Mouse (Mus musculus) heart, embryonic 11.5 days (tissue): ENCODE measurements at regions not wholly inside any gene's neighbourhood (a gene's known extent, or its start where the extent isn't known, plus 50 kb on each side); places are given as distances from the start of the nearest gene placed in this dataset.
A peak's percentile ranks its signal among the peaks of the same experiment; 100 is the strongest.

ENCODE experiments used
- ATAC-seq: fragments of 200-750 bp; cut with Nextera tagmentation; replicated peaks from 2 replicates; pipeline ENCODE4 v1.8.0; 2017; ENCODE audit warnings: moderate library complexity; ENCODE audit not compliant: insufficient number of reproducible peaks, low FRiP score, low TSS enrichment
- H3K27ac ChIP-seq: fragments of 300-500 bp; sonication (generic); 2 replicates; pipeline ENCODE4 v1.5.1; 2014; ENCODE audit warnings: mild to moderate bottlenecking, low read depth, low read length
- H3K27me3 ChIP-seq: fragments of 300-500 bp; sonication (generic); 2 replicates; pipeline ENCODE4 v1.6.1; 2014; ENCODE audit warnings: mild to moderate bottlenecking, low read length, mixed read lengths; ENCODE audit not compliant: control insufficient read depth, insufficient read depth
- H3K36me3 ChIP-seq: fragments of 300-500 bp; sonication (generic); 2 replicates; pipeline ENCODE4 v1.6.1; 2014; ENCODE audit warnings: mild to moderate bottlenecking, low read length, moderate library complexity, mixed read lengths; ENCODE audit not compliant: control insufficient read depth, insufficient read depth
- H3K4me1 ChIP-seq: fragments of 300-500 bp; sonication (generic); 2 replicates; pipeline ENCODE4 v1.6.1; 2014; ENCODE audit warnings: low read length; ENCODE audit not compliant: control insufficient read depth, insufficient read depth
- H3K4me2 ChIP-seq: fragments of 300-500 bp; sonication (generic); 2 replicates; pipeline ENCODE4 v1.6.1; 2014; ENCODE audit warnings: mild to moderate bottlenecking, moderate library complexity
- H3K4me3 ChIP-seq: fragments of 300-500 bp; sonication (generic); 2 replicates; pipeline ENCODE4 v1.5.1; 2014; ENCODE audit warnings: low read depth, low read length
- H3K9ac ChIP-seq: fragments of 300-500 bp; sonication (generic); 2 replicates; pipeline ENCODE4 v1.6.1; 2014; ENCODE audit warnings: mild to moderate bottlenecking, low read depth, low read length, moderate library complexity
- H3K9me3 ChIP-seq: fragments of 300-500 bp; sonication (generic); replicated peaks from 2 replicates; pipeline ENCODE4 v1.6.1; 2016; ENCODE audit warnings: low read length; ENCODE audit not compliant: control insufficient read depth
- WGBS: fragments of 180-500 bp; shearing (Covaris S2); extraction: QIAGEN DNeasy Blood & Tissue Kit; methylation state at CpG from one replicate; pipeline ENCODE4 v1.1.7; 2014; ENCODE audit not compliant: insufficient replicate concordance; 5-methylcytosine and 5-hydroxymethylcytosine counted together

DNA sequence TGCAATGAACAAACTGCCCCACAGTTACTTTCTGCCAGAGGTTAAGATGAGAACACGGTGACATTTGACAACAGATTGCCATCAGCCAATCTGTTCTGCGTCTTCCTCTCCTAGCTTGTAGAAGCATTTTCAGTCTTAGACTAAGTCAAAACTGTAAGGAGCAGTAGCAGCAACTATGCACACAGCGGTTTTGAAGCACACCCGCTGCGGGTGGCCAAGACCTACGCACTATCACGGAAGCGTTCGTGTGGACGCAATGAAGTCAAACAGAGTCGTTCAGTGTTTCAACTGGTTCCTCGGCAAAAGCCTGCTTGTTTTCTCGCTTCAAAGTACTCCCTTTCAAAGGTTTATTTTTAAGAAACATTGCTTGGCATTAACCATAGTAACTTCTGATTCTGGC lies 212.9 kb upstream of the Akirin2 start:
- ATAC-seq: no peak
- Histone ChIP-seq H3K9ac (no peak overlapping the region), H3K4me3 (no peak overlapping the region), H3K4me2 (peak overlapping the region; percentile 49), H3K27me3 (no peaks in the 10 kb centered on the region), H3K27ac (no peak overlapping the region), H3K36me3 (no peaks in the 10 kb centered on the region), H3K9me3 (no peaks in the 10 kb centered on the region), H3K4me1 (peaks cover 7% of the 10 kb centered on the region)
- 62% methylated on average over 13 of the region's 13 CpGs for WGBS

DNA sequence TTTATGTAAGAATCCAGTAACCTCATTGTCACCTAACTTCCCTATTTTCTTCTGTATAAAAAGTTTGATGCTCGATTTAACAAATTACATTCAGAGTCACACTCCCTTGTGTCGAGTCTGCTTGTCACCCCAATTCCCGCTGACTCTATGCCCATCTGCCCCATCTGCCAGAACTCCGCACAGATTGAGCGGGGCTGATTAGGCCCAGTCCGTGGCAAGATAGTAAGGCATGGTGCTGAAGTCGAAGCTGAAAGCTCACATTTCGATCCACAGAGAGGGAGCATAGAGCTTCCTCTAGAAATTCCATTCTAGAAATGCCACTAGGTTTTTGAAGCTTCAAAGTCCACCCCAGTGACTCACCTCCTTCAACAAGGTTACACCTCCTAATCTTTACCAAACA lies 210.7 kb upstream of the Akirin2 start:
- ATAC-seq: no peak
- Histone ChIP-seq H3K4me2 (no peak overlapping the region), H3K9me3 (no peaks in the 10 kb centered on the region), H3K27me3 (no peaks in the 10 kb centered on the region), H3K4me1 (peaks cover 7% of the 10 kb centered on the region), H3K27ac (no peak overlapping the region), H3K4me3 (no peak overlapping the region), H3K36me3 (no peaks in the 10 kb centered on the region), H3K9ac (no peak overlapping the region)
- WGBS: 89% methylated on average over 8 of the region's 8 CpGs

DNA sequence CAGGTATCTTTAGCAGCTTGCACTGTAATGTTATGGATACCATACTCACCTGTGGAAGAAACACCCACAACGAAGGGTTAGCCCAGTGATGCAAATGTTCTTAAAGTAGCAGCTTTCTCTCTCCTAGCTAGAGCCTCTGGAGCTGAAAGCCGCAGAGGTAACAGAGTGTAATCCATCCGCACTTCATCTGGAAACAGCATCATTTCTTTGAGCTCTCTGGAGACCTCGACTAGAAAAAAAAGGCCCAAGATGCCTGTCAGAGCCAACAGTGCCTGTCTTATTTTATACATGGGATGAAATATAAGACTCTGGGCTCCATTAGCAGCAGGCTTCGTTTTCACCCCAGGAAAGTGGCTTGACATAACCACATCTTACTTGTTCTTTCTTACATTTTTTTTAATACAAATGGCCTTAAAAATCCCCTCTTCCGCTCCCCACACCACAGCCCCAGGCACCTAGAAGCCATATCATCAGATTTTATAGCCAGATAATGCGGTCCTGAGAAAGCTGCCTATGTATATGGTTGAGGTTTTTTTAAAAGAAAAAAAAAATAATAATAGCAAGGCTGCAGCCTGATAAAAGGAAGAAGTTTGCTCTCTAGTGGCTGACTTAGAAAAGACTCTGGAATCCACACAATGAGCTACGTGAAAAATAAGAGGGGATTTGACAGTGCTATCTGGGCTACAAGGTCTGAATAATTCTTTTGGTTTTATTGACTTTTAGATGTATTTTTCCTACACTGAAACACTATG lies 179.3 kb upstream of the Akirin2 start:
- no peaks in the 10 kb centered on the region for H3K36me3 ChIP-seq
- 67% methylated on average over 8 of the region's 8 CpGs for WGBS
- H3K4me3 ChIP-seq: no peak overlapping the region
- no peak overlapping the region for H3K9ac ChIP-seq
- no peak for ATAC-seq
- no peaks in the 10 kb centered on the region for H3K9me3 ChIP-seq
- H3K27ac ChIP-seq: no peak overlapping the region
- H3K4me1 ChIP-seq: no peaks in the 10 kb centered on the region
- no peak overlapping the region for H3K4me2 ChIP-seq
- no peaks in the 10 kb centered on the region for H3K27me3 ChIP-seq

DNA sequence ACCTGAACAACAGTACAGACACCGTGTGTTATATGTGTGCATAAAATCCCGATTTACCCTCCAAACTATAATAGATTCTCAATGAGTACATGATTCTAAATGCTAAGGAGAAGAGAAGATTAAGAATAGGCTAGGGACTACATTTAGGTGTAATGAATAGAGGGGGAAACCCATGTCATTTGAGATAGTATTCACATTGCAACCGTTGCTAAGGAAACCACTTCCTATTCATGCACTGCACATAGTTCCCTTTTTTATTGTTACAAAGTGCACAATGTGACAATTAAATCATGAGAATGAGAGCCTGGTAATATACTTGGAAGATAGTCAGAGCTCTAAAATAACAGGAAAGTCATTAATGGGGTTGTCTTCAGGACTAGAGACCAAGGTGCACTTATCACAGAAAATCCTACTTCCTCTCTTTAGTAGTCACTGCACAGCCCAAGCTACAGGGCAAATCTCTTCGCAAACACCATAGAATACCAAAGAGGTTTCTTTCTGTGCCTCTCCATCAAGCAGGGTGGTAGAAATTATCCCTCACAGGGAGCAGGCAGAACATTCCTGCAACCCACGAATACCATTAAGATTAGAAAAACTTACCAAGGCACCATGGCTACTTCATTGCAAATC lies 164.3 kb upstream of the Akirin2 start:
- Histone ChIP-seq H3K4me3 (no peak overlapping the region), H3K27ac (no peak overlapping the region), H3K4me2 (no peak overlapping the region), H3K9me3 (no peaks in the 10 kb centered on the region), H3K4me1 (no peaks in the 10 kb centered on the region), H3K9ac (no peak overlapping the region), H3K27me3 (no peaks in the 10 kb centered on the region), H3K36me3 (no peaks in the 10 kb centered on the region)
- ATAC-seq: no peak
- 72% methylated on average over 5 of the region's 5 CpGs for WGBS

DNA sequence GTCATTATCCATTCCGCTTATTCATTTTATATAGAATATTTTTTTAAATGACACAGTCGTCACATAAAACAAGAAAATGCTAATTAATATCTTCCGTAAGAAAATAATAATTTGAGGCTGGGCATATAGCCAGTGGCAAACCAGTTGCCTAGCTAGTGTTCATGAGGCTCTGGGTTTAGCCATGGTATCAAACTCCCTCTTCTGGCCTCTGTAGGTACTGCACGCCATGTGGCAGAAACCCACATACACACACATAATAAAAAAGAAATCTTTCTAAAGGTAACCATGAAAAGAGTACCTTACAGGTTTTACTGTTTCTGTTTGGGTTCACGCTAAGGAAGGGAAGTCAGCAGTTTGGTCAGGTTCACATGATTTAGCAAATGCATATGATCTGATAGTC lies 159.2 kb upstream of the Akirin2 start:
- Histone ChIP-seq H3K27ac (no peak overlapping the region), H3K9ac (no peak overlapping the region), H3K27me3 (no peaks in the 10 kb centered on the region), H3K36me3 (no peaks in the 10 kb centered on the region), H3K4me3 (no peak overlapping the region), H3K4me1 (no peaks in the 10 kb centered on the region), H3K9me3 (no peaks in the 10 kb centered on the region), H3K4me2 (no peak overlapping the region)
- no peak for ATAC-seq
- 86% methylated on average over 5 of the region's 5 CpGs for WGBS

DNA sequence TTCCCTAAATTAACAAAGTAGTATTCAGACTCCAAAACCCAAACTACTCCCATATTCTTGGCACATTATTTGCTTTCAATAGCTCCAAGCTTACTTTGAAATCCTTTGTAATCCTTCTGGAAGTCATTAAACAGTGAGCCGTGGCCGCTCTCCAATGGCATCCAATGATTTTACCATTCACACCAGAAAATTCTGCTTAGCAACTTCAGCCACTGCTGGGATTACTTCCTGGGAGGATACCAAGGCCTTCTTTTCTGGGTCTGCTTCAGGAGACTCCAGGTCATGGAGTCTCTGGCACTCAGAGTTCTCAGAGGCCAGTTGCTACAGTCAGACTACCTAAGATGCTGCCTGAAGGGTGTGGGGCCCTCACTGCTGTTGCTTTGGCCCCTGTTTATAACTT lies 147.7 kb upstream of the Akirin2 start:
- 93% methylated on average over 2 of the region's 2 CpGs for WGBS
- Histone ChIP-seq H3K36me3 (no peaks in the 10 kb centered on the region), H3K4me3 (no peak overlapping the region), H3K4me2 (no peak overlapping the region), H3K4me1 (no peaks in the 10 kb centered on the region), H3K9ac (no peak overlapping the region), H3K9me3 (no peaks in the 10 kb centered on the region), H3K27me3 (no peaks in the 10 kb centered on the region), H3K27ac (no peak overlapping the region)
- ATAC-seq: no peak

DNA sequence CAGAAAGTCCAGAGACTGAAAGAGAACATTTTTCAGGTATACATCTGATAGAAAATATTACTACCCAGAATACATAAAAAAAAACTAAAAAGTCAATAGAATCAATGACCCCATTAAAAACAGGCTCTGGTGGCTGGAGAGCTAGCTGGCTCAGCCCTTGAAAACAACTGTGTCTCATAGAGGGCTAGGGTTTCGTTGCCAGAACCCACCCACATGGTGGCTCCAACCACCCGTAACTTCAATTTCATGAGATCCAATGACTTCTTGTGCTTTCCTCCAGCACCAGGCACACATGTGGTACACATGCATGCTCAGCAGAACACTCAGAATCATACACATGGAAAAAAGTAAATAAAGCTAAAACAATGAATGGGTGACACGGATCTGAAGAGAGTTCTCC lies 143.6 kb upstream of the Akirin2 start:
- WGBS: 79% methylated on average over 3 of the region's 3 CpGs
- no peaks in the 10 kb centered on the region for H3K36me3 ChIP-seq
- no peak for ATAC-seq
- H3K9ac ChIP-seq: no peak overlapping the region
- H3K9me3 ChIP-seq: no peaks in the 10 kb centered on the region
- no peaks in the 10 kb centered on the region for H3K27me3 ChIP-seq
- no peak overlapping the region for H3K4me2 ChIP-seq
- no peak overlapping the region for H3K4me3 ChIP-seq
- no peaks in the 10 kb centered on the region for H3K4me1 ChIP-seq
- H3K27ac ChIP-seq: no peak overlapping the region

DNA sequence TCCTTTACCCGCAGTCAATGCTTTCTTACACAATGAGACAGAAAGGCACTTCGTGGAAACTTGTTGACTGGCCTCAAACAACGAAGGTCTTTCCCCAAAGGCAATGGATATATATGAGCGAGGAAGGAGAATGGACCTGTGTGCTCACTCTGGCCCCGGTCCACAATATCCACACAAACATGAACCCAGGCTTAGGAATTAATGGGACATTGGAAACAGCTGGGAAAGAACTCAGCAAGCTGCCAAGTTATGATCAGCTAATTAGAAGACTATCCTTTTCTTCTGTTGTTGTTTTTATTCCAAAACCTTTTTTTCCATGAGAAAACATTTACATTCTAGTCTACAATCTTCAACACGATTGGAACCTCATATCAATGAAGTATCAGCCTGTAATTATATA lies 129.8 kb upstream of the Akirin2 start:
- H3K9ac ChIP-seq: no peak overlapping the region
- no peak overlapping the region for H3K4me2 ChIP-seq
- H3K36me3 ChIP-seq: no peaks in the 10 kb centered on the region
- no peaks in the 10 kb centered on the region for H3K9me3 ChIP-seq
- 81% methylated on average over 6 of the region's 6 CpGs for WGBS
- H3K27me3 ChIP-seq: no peaks in the 10 kb centered on the region
- no peak for ATAC-seq
- no peak overlapping the region for H3K27ac ChIP-seq
- peaks cover 7% of the 10 kb centered on the region; the same call in 1 of the 2 replicates for H3K4me1 ChIP-seq
- no peak overlapping the region for H3K4me3 ChIP-seq

DNA sequence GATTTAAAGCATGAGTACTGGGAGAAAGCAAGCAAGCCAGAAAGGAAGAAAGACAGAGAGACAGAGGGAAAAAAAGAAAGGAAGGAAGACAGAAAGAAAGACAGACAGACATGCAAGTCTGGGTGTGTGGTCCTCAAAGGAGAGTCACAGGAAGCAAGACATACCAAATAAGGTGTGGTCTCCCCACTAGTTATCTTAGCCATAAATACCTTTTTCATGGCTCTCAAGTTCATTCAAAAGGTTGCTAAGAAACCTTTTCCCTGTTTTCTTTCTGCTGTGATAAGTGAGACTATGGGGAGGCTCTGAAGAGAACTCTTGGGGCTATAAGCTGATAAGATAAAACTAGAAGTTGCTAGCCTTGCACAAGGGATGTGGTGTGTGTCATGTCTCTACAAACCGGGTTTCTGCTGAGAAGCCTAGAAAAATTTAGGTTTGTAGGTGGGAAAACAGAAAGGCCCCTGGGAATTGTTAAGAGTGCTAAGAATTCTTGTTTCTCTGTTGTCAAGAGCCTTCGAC lies 126.5 kb upstream of the Akirin2 start:
- no peak overlapping the region for H3K9ac ChIP-seq
- H3K27me3 ChIP-seq: no peaks in the 10 kb centered on the region
- no peak overlapping the region for H3K4me2 ChIP-seq
- peaks cover 7% of the 10 kb centered on the region; the same call in 1 of the 2 replicates for H3K4me1 ChIP-seq
- no peak overlapping the region for H3K4me3 ChIP-seq
- ATAC-seq: no peak
- no peaks in the 10 kb centered on the region for H3K36me3 ChIP-seq
- 24% methylated on average over 2 of the region's 2 CpGs for WGBS
- no peaks in the 10 kb centered on the region for H3K9me3 ChIP-seq
- H3K27ac ChIP-seq: no peak overlapping the region
